ENCODE assay signal across 8 mouse cellular contexts in genomic region chr5:129786818-129787790, GRCm38 (mm10). TPM values are rescaled to one million over a fixed set of nuclear protein-coding genes. Genes with fewer than 3 reads are reported as not detected.
DNase-seq lines count a peak whose midpoint lies in the region; ATAC-seq and TF ChIP-seq lines count a peak whose summit lies in the region.

Gene Psph (minus strand): TSS chr5:129787449.

- H3K4me1 ChIP-seq in ES-Bruce4 (ENCODE audit: control insufficient read depth, insufficient read depth, low read length) = no peaks in the 10 kb centered on the region
- H3K4me1 ChIP-seq in forebrain, embryonic 13.5 days = peaks cover 28% of the 10 kb centered on the region
- H3K4me1 ChIP-seq in liver, postnatal 0 days (ENCODE audit: insufficient read depth) = peaks cover 14% of the 10 kb centered on the region
- peaks cover 18% of the 10 kb centered on the region; the same call in 1 of the 2 replicates for H3K4me1 ChIP-seq in neural tube, embryonic 14.5 days (ENCODE audit: control insufficient read depth, insufficient read depth, low read length)

- H3K9ac ChIP-seq in ES-Bruce4 (ENCODE audit: low read depth, poor library complexity, severe bottlenecking) = peak within 1 kb of the TSS; percentile 95
- H3K9ac ChIP-seq in forebrain, embryonic 13.5 days = peak within 1 kb of the TSS; percentile 92
- peak within 1 kb of the TSS; percentile 94 for H3K9ac ChIP-seq in liver, postnatal 0 days (replicated peaks)
- peak within 1 kb of the TSS; percentile 80 for H3K9ac ChIP-seq in neural tube, embryonic 14.5 days (replicated peaks; ENCODE audit: low read depth, low read length)

- H3K4me2 ChIP-seq in forebrain, embryonic 13.5 days = peak within 1 kb of the TSS; percentile 82
- H3K4me2 ChIP-seq in liver, postnatal 0 days (ENCODE audit: low read depth, low read length) = peak within 1 kb of the TSS; percentile 81
- H3K4me2 ChIP-seq in neural tube, embryonic 14.5 days (ENCODE audit: low read depth, low read length) = peak within 1 kb of the TSS; percentile 77

- no peak for TF ChIP-seq CTCF in ES-Bruce4 (IDR thresholded peaks at IDR 0.05; ENCODE audit: low read depth, low read length)
- TF ChIP-seq CTCF in liver, postnatal 0 days (IDR thresholded peaks at IDR 0.05; ENCODE audit: low read depth) = no peak

- H3K36me3 ChIP-seq in ES-Bruce4 (ENCODE audit: control insufficient read depth, insufficient read depth, low read length, poor library complexity, severe bottlenecking) = peaks cover 36% of the 10 kb centered on the region
- H3K36me3 ChIP-seq in forebrain, embryonic 13.5 days (ENCODE audit: poor library complexity, severe bottlenecking) = peaks cover 32% of the 10 kb centered on the region
- peaks cover 34% of the 10 kb centered on the region for H3K36me3 ChIP-seq in liver, postnatal 0 days (replicated peaks; ENCODE audit: insufficient read depth, low read length)
- H3K36me3 ChIP-seq in neural tube, embryonic 14.5 days (ENCODE audit: control insufficient read depth, insufficient read depth, low read length) = peaks cover 36% of the 10 kb centered on the region

- no peaks in the 10 kb centered on the region for H3K9me3 ChIP-seq in ES-Bruce4 (replicated peaks; ENCODE audit: control insufficient read depth, insufficient read depth, low read length, poor library complexity, severe bottlenecking)
- no peaks in the 10 kb centered on the region for H3K9me3 ChIP-seq in forebrain, embryonic 13.5 days (replicated peaks)
- H3K9me3 ChIP-seq in liver, postnatal 0 days (ENCODE audit: low read length) = no peaks in the 10 kb centered on the region
- no peaks in the 10 kb centered on the region for H3K9me3 ChIP-seq in neural tube, embryonic 14.5 days (ENCODE audit: control insufficient read depth, low read length)

- H3K4me3 ChIP-seq in ES-Bruce4 (ENCODE audit: low read depth, low read length) = peak within 1 kb of the TSS; percentile 98
- peak within 1 kb of the TSS; percentile 89 for H3K4me3 ChIP-seq in forebrain, embryonic 13.5 days
- H3K4me3 ChIP-seq in liver, postnatal 0 days (ENCODE audit: low read depth, low read length) = peak within 1 kb of the TSS; percentile 92
- peak within 1 kb of the TSS; percentile 82 for H3K4me3 ChIP-seq in neural tube, embryonic 14.5 days (ENCODE audit: low read depth, low read length)

- H3K27me3 ChIP-seq in ES-Bruce4 (ENCODE audit: control insufficient read depth, insufficient read depth, low read length, poor library complexity, severe bottlenecking) = no peaks in the 10 kb centered on the region
- H3K27me3 ChIP-seq in forebrain, embryonic 13.5 days = no peaks in the 10 kb centered on the region
- H3K27me3 ChIP-seq in liver, postnatal 0 days (ENCODE audit: insufficient read depth, low read length) = no peaks in the 10 kb centered on the region
- H3K27me3 ChIP-seq in neural tube, embryonic 14.5 days (ENCODE audit: control insufficient read depth, insufficient read depth, low read length) = no peaks in the 10 kb centered on the region

- intact Hi-C loops in heart, postnatal 10 days (cut with DNase I) = no loop called here

- WGBS in forebrain, embryonic 13.5 days = under 1% methylated on average over 73 of the region's 73 CpGs
- under 1% methylated on average over 73 of the region's 73 CpGs for WGBS in large intestine, adult 2 months
- whole genome bisulfite sequencing in liver, postnatal 0 days (ENCODE audit: insufficient replicate concordance) = under 1% methylated on average over 73 of the region's 73 CpGs
- WGBS in neural tube, embryonic 14.5 days = under 1% methylated on average over 73 of the region's 73 CpGs

- TF ChIP-seq EP300 in ES-Bruce4 (IDR thresholded peaks at IDR 0.05; ENCODE audit: insufficient read depth, low read depth, low read length) = no peak
- TF ChIP-seq EP300 in liver, postnatal 0 days (IDR thresholded peaks at IDR 0.05; ENCODE audit: low read depth) = peak; percentile 76

- TF ChIP-seq POLR2A in ES-Bruce4 (IDR thresholded peaks at IDR 0.05; ENCODE audit: insufficient read depth, low read length) = no peak

- ATAC-seq in cerebellum, adult (ENCODE audit: insufficient number of reproducible peaks, low FRiP score, low TSS enrichment) = peak; percentile 97
- peak; percentile 99 for ATAC-seq in forebrain, embryonic 13.5 days
- peak; percentile 99 for ATAC-seq in liver, postnatal 0 days
- ATAC-seq in neural tube, embryonic 14.5 days (ENCODE audit: low read depth) = peak; percentile 99

- peak; percentile 97 for DNase-seq in heart, postnatal 10 days
- peak; percentile 93 for DNase-seq in large intestine, adult 2 months (ENCODE audit: low read depth, low spot score)
- peak; percentile 98 for DNase-seq in liver, postnatal 0 days
- peak; percentile 97 for DNase-seq in testis, postnatal 10 days (ENCODE audit: low spot score)

- peak within 1 kb of the TSS; percentile 90 for H3K27ac ChIP-seq in ES-Bruce4 (ENCODE audit: insufficient read depth, low read length)
- peak within 1 kb of the TSS; percentile 99 for H3K27ac ChIP-seq in forebrain, embryonic 13.5 days
- H3K27ac ChIP-seq in liver, postnatal 0 days (ENCODE audit: low read depth) = peak within 1 kb of the TSS; percentile 99
- H3K27ac ChIP-seq in neural tube, embryonic 14.5 days (ENCODE audit: low read depth, low read length) = peak within 1 kb of the TSS; percentile 99

RNA-seq across cellular contexts. Expression of gene Psph, which starts in this region (rescaled TPM):
- polyA plus RNA-seq in ES-Bruce4 (2011; ENCODE audit: insufficient read depth, insufficient read length, low read depth, missing spikeins) = 28.7 and 31.4 TPM in 2 replicates
- polyA plus RNA-seq in forebrain, embryonic 13.5 days (2015; fragmentation: Nextera tagmentation; extraction: Ambion mirVana) = 48.2 and 55.1 TPM in 2 replicates
- total RNA-seq in heart, postnatal 10 days (2021) = 10 to 100 TPM; 12.4 to 15.9 TPM
- polyA plus RNA-seq in large intestine, adult 2 months (2012; rRNA removed) = 9.0 and 11.4 TPM in 2 replicates
- 18.4 and 20.5 TPM in 2 replicates for polyA plus RNA-seq in liver, postnatal 0 days (2015; fragmentation: Nextera tagmentation; extraction: Ambion mirVana)
- polyA plus RNA-seq in neural tube, embryonic 14.5 days (2014; fragmentation: Nextera tagmentation; extraction: Ambion mirVana) = 33.6 and 35.6 TPM in 2 replicates

Comparison
In these comparisons a context has a peak if more than half of its experiments do, and no peak if none do; other contexts are left out.
1. Peak in every context shown above with its lines: DNase-seq, ATAC-seq, H3K4me3 ChIP-seq and H3K27ac ChIP-seq.